Comparison of ENCODE assay signal across 21 mouse cellular contexts in genomic region chr3:103405135-103405534, GRCm38 (mm10).
DNase-seq lines count a peak whose midpoint lies in the region; TF ChIP-seq lines count a peak whose summit lies in the region.
"Had no signal": no experiment of that assay in that cellular context is flagged by ENCODE, and none has a peak within 500 bp of the region (broad histone marks: within the 10 kb centered on the region; RNA-seq: fewer than 3 reads in every experiment).

No protein-coding gene starts in this region.

- H3K36me3 ChIP-seq in spleen, adult 2 months (ENCODE audit: control insufficient read depth, insufficient read depth, low read length) = no peaks in the 10 kb centered on the region
- H3K36me3 ChIP-seq: embryonic facial prominence, embryonic 13.5 days; G1E; heart, embryonic 12.5 days; hindbrain, embryonic 10.5 days had no signal

- no peak for TF ChIP-seq CTCF in spleen, adult 2 months (IDR thresholded peaks at IDR 0.05; ENCODE audit: extremely low read depth, insufficient read depth, insufficient read length, insufficient replicate concordance)

- H3K27ac ChIP-seq in spleen, adult 2 months (ENCODE audit: insufficient read depth, low read length) = peak overlapping the region; percentile 47
- H3K27ac ChIP-seq: embryonic facial prominence, embryonic 13.5 days; forebrain, embryonic 13.5 days; heart, adult 2 months; hindbrain, embryonic 10.5 days; hindbrain, embryonic 14.5 days had no signal

- no peak overlapping the region for H3K4me3 ChIP-seq in spleen, adult 2 months (ENCODE audit: extremely low read depth, insufficient read depth, insufficient read length)
- H3K4me3 ChIP-seq: embryonic facial prominence, embryonic 13.5 days; forebrain, embryonic 13.5 days; heart, adult 2 months; heart, embryonic 12.5 days; hindbrain, embryonic 10.5 days had no signal

- no peak for TF ChIP-seq POLR2A in spleen, adult 2 months (IDR thresholded peaks at IDR 0.05; ENCODE audit: low read depth, low read length)

- WGBS in spleen, adult 2 months = 63% methylated on average over 2 of the region's 2 CpGs

- DNase-seq in spleen, adult 2 months (ENCODE audit: low read depth in 1 of 2, low spot score in 2 of 2) = no peak
- no peak for DNase-seq in spleen, postnatal 14 days (ENCODE audit: low spot score in 2 of 2)
- DNase-seq in CD4-positive, CD25-positive, alpha-beta regulatory T cell, adult 2 months (ENCODE audit: low read depth, low spot score) = peak; percentile 47
- DNase-seq in T-cell, adult 2 months (ENCODE audit: low spot score) = peak; percentile 36
- DNase-seq in naive thymus-derived CD4-positive, alpha-beta T cell, adult 2 months (ENCODE audit: low read depth) = peak; percentile 40
- no peak for DNase-seq in gastrocnemius, adult 8-10 months (ENCODE audit: low spot score in 2 of 2)
- DNase-seq in gastrocnemius, postnatal 25 days = no peak
- DNase-seq: adrenal gland, postnatal 14 days; B cell, adult 2 months; cerebellum, adult 18-20 months; cerebellum, adult 9-11 months; cerebellum, postnatal 36 days; forebrain, postnatal 0 days; heart, adult 2 months; kidney, adult 18-20 months had no signal

- H3K4me1 ChIP-seq in spleen, adult 2 months (ENCODE audit: control insufficient read depth, insufficient read depth, insufficient read length) = peaks cover 9% of the 10 kb centered on the region; the same call in 1 of the 2 replicates

- H3K27me3 ChIP-seq in spleen, adult 2 months (ENCODE audit: control insufficient read depth, insufficient read depth, low read length) = no peaks in the 10 kb centered on the region
- H3K27me3 ChIP-seq: embryonic facial prominence, embryonic 13.5 days; forebrain, embryonic 13.5 days; heart, embryonic 12.5 days had no signal

Comparison
In these comparisons a context has a peak if more than half of its experiments do, and no peak if none do; other contexts are left out.
1. DNase-seq: peak in CD4-positive, CD25-positive, alpha-beta regulatory T cell, adult 2 months (single experiment), T-cell, adult 2 months (single experiment) and naive thymus-derived CD4-positive, alpha-beta T cell, adult 2 months (single experiment); none in spleen, adult 2 months (0 of 2), spleen, postnatal 14 days (0 of 2), gastrocnemius, adult 8-10 months (0 of 2) and gastrocnemius, postnatal 25 days (single experiment).